Mouse (Mus musculus) cerebellum, postnatal 14 days (tissue): ENCODE measurements at regions not wholly inside any gene's neighbourhood (a gene's known extent, or its start where the extent isn't known, plus 50 kb on each side); places are given as distances from the start of the nearest gene placed in this dataset.

Source experiments
- DNase-seq, 2 experiments: peaks; one replicate each; pipeline ENCODE4 v3.0.0; 2021; ENCODE audit warnings: mixed read lengths in 2 of 2

DNA sequence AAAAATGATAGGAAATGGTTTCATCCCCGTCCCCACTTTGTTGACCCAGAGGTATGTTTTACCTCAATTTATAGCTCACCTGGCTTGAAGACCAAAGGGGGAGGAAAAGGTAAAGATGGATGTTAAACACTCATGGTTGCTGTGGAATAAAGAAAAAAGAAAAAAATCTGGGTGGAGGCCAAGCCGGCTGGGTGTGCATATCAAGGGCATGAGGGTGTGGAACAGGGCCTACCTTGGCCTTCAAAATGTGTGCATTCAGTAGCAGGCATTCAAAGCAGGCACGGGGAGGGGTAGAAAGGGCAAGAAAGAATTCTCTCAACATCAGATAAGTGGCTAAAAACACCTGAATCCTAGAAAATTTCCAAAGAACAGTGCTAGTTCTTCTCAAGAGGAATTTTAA, 74.7 kb upstream of the Ccn2 start:
- no peak for DNase-seq

DNA sequence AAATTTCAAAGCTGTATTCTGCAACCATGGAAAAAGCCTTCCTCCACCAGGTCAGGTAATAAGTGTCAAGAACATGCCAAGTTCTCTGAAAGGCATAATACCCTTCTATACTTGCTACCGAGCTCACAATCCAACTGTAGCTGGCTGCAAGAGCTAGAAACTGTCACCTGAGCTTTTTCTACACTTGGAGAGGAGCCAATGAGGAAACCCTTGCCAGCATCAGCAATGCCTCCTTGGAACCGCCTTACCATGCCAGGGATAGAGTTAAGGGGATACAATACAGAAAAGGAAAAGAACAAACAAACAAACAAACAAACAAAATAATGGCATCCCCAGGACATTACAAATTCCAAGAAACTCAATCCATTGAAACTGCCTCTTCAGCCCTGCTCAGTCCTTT, 62.5 kb upstream of the Ccn2 start:
- peak; percentile 41 to 60 for DNase-seq

DNA sequence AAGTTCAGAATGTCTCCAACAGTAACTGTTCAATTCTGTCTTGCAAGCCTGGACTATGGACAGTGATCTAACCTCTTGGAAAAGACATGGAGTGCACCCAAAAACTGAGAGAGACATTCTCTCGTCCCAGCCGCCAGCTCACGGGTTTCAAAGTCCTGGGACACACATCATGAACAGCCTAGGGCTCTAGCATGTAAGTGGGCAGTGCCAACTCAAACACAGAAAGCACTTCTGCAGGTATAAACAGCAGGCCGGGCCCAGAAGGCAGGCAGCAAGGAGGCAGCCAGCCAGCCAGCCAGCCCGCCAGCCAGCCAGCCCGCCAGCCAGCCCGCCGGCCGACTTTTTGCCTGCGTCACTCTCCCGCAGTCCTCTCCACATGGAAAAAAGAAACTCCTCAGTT, 60.3 kb upstream of the Ccn2 start:
- no peak for DNase-seq

DNA sequence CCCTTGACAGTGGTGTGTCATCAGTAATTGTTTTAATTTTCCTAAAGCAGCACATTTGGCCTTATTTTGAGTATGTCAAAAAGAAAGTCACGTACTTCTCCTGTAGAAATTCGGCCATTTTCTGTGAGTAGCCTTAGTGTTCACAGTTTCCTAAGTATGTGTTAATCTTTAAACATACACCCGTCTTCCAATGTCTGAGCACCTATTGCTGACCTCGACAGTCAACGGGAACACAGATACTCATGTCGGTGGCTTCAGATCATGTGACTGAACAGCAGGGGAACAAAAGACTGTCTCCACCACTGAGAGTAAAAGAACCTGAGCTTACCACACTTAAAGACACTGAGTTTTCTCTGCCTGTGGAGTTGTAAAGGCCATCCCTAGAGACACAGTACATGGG, 59.8 kb upstream of the Ccn2 start:
- no peak for DNase-seq

DNA sequence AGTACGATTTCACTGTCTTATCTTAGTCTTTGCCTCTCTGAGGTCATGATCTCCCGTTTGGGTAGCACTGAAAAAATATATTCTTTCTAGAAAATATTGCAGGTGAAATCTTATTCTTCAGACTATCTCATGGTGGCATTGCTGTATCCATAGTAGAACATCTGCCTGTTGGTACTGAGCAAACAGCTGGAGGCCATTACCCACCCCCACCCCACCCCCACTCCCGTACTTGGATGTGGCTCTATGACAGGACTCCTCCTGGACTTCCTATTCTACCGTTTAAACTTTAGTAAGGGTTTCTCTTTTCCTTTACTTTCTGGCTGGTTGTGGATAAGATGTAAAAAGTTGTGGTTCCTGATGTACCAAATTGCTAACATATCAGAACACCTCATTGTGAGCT, 53.3 kb upstream of the Ccn2 start:
- no peak for DNase-seq
